Mouse (Mus musculus): ENCODE data around the gene Saa2. TPM values are rescaled to one million over a fixed set of nuclear protein-coding genes. Genes with fewer than 3 reads are reported as not detected.

Saa2 gene
- polyA plus RNA-seq, 1 experiment: not detected

DNA sequence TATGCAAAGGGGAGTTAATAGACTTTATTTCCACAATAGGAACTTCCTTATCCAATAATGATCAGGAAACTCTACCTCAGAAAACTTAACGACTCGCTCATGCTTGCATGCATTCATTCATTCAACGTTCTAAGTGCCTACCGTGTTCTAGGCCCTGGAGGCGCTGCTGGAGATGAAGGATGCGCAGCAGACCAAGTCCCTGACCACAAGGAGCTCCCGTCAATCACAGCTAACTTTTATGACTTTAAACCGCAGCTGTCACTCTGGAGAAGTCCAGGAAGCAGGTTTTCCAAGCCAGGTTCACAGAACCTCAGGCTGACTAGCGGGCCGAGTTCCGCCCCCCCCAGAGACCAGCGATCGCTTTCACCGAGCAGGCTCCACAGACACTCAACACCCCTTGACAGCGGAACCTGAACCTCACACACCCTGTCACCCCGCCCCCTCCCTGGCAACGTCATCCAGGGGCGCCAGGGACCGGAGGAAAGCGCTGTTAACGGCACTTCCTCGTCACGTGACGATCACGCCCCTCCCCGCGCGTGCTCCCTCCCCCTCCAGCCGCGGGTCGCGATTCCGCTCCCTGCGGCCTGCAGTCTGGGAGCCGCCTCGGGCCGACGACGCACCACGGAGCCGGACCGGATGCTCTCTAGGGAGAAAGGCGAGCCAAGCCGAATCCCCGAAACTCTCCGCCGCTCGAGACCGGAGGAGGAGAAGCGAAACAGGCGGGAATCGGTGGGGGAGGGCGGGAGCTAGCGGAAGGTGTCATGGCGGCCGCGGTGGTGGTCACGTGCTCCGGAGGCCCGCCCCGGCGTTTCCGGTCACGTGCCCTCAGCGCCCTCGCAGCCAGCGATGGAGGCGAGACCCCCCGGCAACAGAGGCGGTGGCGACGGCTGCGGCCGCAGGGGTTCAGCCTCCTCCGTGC lies 44.0 kb downstream of the Saa2 start, which contains the start of the genes Hps5 and Gtf2h1:
TSS of gene Hps5 (minus strand) at position 778 of the 919 bp plus-strand sequence.
TSS of gene Gtf2h1 (plus strand) at position 817 of the 919 bp plus-strand sequence.
- TF ChIP-seq CTCF (IDR thresholded peaks at IDR 0.05; ENCODE audit: extremely low read depth, insufficient read depth, low read length) (no peak), POLR2A (IDR thresholded peaks at IDR 0.05; ENCODE audit: extremely low read depth, insufficient read depth, low read length) (peak; percentile 59; the same call in 1 of the 2 replicates)
- peak within 1 kb of the TSS; percentile 99 for H3K27ac ChIP-seq (ENCODE audit: insufficient read depth, low read length)
- H3K4me1 ChIP-seq (ENCODE audit: control insufficient read depth, insufficient read depth, low read length): peaks cover 2% of the 10 kb centered on the region
- peak within 1 kb of the TSS; percentile 91 for H3K4me3 ChIP-seq (ENCODE audit: insufficient read depth, low read length)

DNA sequence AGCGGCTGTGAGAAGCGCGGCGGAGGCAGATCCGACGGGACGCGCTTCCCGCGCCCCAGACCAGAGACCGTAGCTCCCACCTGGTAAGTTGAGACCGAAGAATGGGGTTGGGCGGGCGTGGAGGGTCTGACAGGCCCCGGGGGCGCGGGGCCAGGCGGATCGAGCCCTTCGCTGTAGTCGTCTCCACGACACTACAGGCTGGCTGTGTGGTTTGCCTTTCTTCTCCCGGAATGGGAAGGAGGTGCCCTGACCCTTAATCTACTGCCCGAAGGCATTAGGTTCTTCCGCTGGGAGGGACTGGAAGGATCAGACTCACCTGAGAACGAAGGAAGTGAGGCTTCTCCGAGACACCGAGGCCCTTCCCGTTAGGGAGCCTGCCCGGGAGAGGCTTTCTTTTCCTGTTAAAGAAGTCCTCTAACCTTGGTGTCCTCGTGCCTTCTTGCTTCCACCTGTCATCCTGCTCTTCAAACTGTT lies 44.7 kb downstream of the Saa2 start:
- no peak for TF ChIP-seq CTCF (IDR thresholded peaks at IDR 0.05; ENCODE audit: extremely low read depth, insufficient read depth, low read length)
- no peak for TF ChIP-seq POLR2A (IDR thresholded peaks at IDR 0.05; ENCODE audit: extremely low read depth, insufficient read depth, low read length)
- H3K4me1 ChIP-seq (ENCODE audit: control insufficient read depth, insufficient read depth, low read length): peaks cover 2% of the 10 kb centered on the region
- peak overlapping the region; percentile 91 for H3K4me3 ChIP-seq (ENCODE audit: insufficient read depth, low read length)
- H3K27ac ChIP-seq (ENCODE audit: insufficient read depth, low read length): peak overlapping the region; percentile 99

DNA sequence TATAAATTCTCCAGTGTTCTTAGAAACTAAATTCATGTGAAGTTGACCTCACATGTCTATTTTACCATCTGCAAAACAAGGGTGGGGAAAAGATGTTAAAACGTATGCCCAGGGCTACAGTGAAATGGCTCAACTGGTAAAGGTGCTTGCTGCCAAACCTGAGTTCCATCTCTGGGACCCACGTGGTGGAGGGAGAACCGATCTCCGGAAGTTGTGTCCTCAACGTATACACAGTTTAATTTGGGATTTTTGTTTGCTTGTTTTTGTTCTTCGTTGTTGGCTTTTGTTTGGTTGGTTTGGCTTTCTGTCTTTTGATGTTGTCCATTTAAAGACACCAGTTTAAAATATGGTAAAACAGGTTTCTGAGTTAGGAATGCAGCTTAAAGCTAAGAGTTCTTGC lies 45.2 kb downstream of the Saa2 start:
- H3K4me3 ChIP-seq (ENCODE audit: insufficient read depth, low read length): peak overlapping the region; percentile 91
- peaks cover 2% of the 10 kb centered on the region for H3K4me1 ChIP-seq (ENCODE audit: control insufficient read depth, insufficient read depth, low read length)
- no peak overlapping the region for H3K27ac ChIP-seq (ENCODE audit: insufficient read depth, low read length)
- TF ChIP-seq CTCF (IDR thresholded peaks at IDR 0.05; ENCODE audit: extremely low read depth, insufficient read depth, low read length) (no peak), POLR2A (IDR thresholded peaks at IDR 0.05; ENCODE audit: extremely low read depth, insufficient read depth, low read length) (no peak)

Other genes starting within 250 kb of the Saa2 start
- gene Sergef, start 112.0 kb upstream of the Saa2 start, polyA plus RNA-seq (2012; rRNA removed): 44.9 and 46.8 TPM in 2 replicates
- 0.09 and 0.19 TPM in 2 replicates for gene Tph1, start 79.3 kb upstream of the Saa2 start, polyA plus RNA-seq (2012; rRNA removed)
- gene Saal1, start 41.1 kb upstream of the Saa2 start, polyA plus RNA-seq (2012; rRNA removed): 7.1 and 7.7 TPM in 2 replicates
- gene Saa3, start 36.1 kb upstream of the Saa2 start, polyA plus RNA-seq (2012; rRNA removed): not detected in 2 replicates
- gene Saa4, start 19.2 kb upstream of the Saa2 start, polyA plus RNA-seq (2012; rRNA removed): not detected in 2 replicates
- 0.04 TPM in 1 of 2 replicates, not detected in the other for gene Saa1, start 8.8 kb upstream of the Saa2 start, polyA plus RNA-seq (2012; rRNA removed)
- gene Hps5, start 44.3 kb downstream of the Saa2 start, polyA plus RNA-seq (2012; rRNA removed): 16.7 and 17.1 TPM in 2 replicates
- gene Gtf2h1, start 44.3 kb downstream of the Saa2 start, polyA plus RNA-seq (2012; rRNA removed): 30.1 TPM in 2 replicates
- gene Ldha, start 89.7 kb downstream of the Saa2 start, polyA plus RNA-seq (2012; rRNA removed): 392 and 402 TPM in 2 replicates
- gene Ldhc, start 109.4 kb downstream of the Saa2 start, polyA plus RNA-seq (2012; rRNA removed): 0.08 TPM in 1 of 2 replicates, not detected in the other
- gene Tsg101, start 168.2 kb downstream of the Saa2 start, polyA plus RNA-seq (2012; rRNA removed): 61.9 and 67.3 TPM in 2 replicates
- gene Uevld, start 206.7 kb downstream of the Saa2 start, polyA plus RNA-seq (2012; rRNA removed): 7.1 and 7.8 TPM in 2 replicates
- gene Gm9999, start 231.8 kb downstream of the Saa2 start, polyA plus RNA-seq (2012; rRNA removed): not detected in 2 replicates